Mouse (Mus musculus) cerebellum, adult 8-10 months (tissue): Measurements from ENCODE around the gene 1810065E05Rik.

Experiments
- DNase-seq: peaks from one replicate; pipeline ENCODE4 v3.0.0; 2022

The 1810065E05Rik gene

GRCm38 (mm10) chr11:58420815-58421214 is at the start of gene 1810065E05Rik:
Gene 1810065E05Rik (plus strand): TSS chr11:58421111.
- DNase-seq: no peak

GRCm38 (mm10) chr11:58377273-58377672 is 43.6 kb upstream of the 1810065E05Rik start:
- no peak for DNase-seq

- no peak for DNase-seq
These were observed 43.2 kb upstream of the 1810065E05Rik start for GRCm38 (mm10) chr11:58377686-58378085.

GRCm38 (mm10) chr11:58378763-58379278 is 42.1 kb upstream of the 1810065E05Rik start, which contains the start of gene Lypd8:
Gene Lypd8 (plus strand): TSS chr11:58379043.
- DNase-seq: no peak

- DNase-seq: no peak
These were observed 41.4 kb upstream of the 1810065E05Rik start for GRCm38 (mm10) chr11:58379516-58379915.

GRCm38 (mm10) chr11:58382471-58382870 is 38.4 kb upstream of the 1810065E05Rik start:
- no peak for DNase-seq

- DNase-seq: no peak
These were observed 20.8 kb upstream of the 1810065E05Rik start for GRCm38 (mm10) chr11:58399985-58400645.

GRCm38 (mm10) chr11:58400655-58401054 is 20.3 kb upstream of the 1810065E05Rik start:
- no peak for DNase-seq

GRCm38 (mm10) chr11:58408066-58408465 is 12.8 kb upstream of the 1810065E05Rik start:
- no peak for DNase-seq

- no peak for DNase-seq
These were observed 2.6 kb upstream of the 1810065E05Rik start for GRCm38 (mm10) chr11:58418336-58418735.

- DNase-seq: no peak
These were observed 11.3 kb downstream of the 1810065E05Rik start, which contains the start of gene Gm12253 for GRCm38 (mm10) chr11:58432259-58432658. Gene Gm12253 (plus strand): TSS chr11:58432559.

- no peak for DNase-seq
These were observed 17.0 kb downstream of the 1810065E05Rik start for GRCm38 (mm10) chr11:58437866-58438265.

GRCm38 (mm10) chr11:58452759-58453158 is 31.8 kb downstream of the 1810065E05Rik start, which contains the start of gene Lypd9:
Gene Lypd9 (minus strand): TSS chr11:58452923.
- DNase-seq: no peak

GRCm38 (mm10) chr11:58453592-58453991 is 32.7 kb downstream of the 1810065E05Rik start:
- DNase-seq: no peak

- no peak for DNase-seq
These were observed 41.3 kb downstream of the 1810065E05Rik start, which contains the start of gene Olfr30 for GRCm38 (mm10) chr11:58462170-58462569. Gene Olfr30 (minus strand): TSS chr11:58462270.
